Mouse (Mus musculus): ENCODE results near the gene Sipa1. TPM values are rescaled to one million over a fixed set of nuclear protein-coding genes. Genes with fewer than 3 reads are reported as not detected.

Sipa1 gene
- total and polyA plus RNA-seq, 3 experiments = 6.2 to 15.5 TPM; not detected in 1

DNA sequence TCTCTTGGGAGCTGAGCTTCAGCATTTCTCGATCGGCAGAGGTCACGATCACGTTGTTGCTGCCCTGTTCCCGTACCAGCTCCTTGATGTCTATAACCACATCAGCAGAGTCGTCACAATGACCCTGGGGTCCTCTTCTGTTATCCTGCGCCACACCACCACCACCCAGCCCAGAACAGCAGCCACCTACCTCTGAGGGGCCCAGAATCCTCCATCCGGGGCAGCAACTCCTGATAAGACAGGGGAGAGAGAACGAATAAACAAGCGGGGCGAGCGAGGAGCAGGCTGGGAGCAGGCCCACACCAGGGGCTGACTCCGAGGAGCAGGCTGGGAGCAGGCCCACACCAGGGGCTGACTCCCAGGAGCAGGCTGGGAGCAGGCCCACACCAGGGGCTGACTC, 22.9 kb upstream of the Sipa1 start:
- Histone ChIP-seq H3K9ac (ENCODE audit: control insufficient read depth, low read depth, low read length, poor library complexity, severe bottlenecking) (no peak overlapping the region), H3K4me1 (ENCODE audit: control insufficient read depth in 1 of 2, insufficient read depth in 2 of 2, low read length in 2 of 2) (peaks cover 2 to 15% of the 10 kb centered on the region in 2 experiments; a peak in 3 of 4 replicates), H3K4me3 (ENCODE audit: control insufficient read depth in 1 of 2, insufficient read depth in 1 of 2, low read depth in 2 of 2, low read length in 2 of 2) (no peak overlapping the region), H3K79me2 (ENCODE audit: control insufficient read depth, insufficient read depth, low read length, poor library complexity) (peaks cover 29% of the 10 kb centered on the region), H3K9me3 (replicated peaks; ENCODE audit: insufficient read depth, low read length) (no peaks in the 10 kb centered on the region), H3K27me3 (ENCODE audit: control insufficient read depth in 1 of 2, insufficient read depth in 2 of 2, low read length in 2 of 2) (no peaks in the 10 kb centered on the region), H3K27ac (ENCODE audit: control insufficient read depth, low read depth, low read length) (no peak overlapping the region), H3K36me3 (ENCODE audit: control insufficient read depth in 1 of 2, insufficient read depth in 2 of 2, low read length in 2 of 2) (peaks cover 2 to 5% of the 10 kb centered on the region in 2 experiments; a peak in 1 of 4 replicates)
- TF ChIP-seq CTCF (IDR thresholded peaks at IDR 0.05 in 2 of 3, conservative IDR thresholded peaks at IDR 0.05 in 1 of 3; ENCODE audit: control insufficient read depth in 1 of 3, insufficient read depth in 1 of 3, low read depth in 2 of 3, low read length in 3 of 3, poor library complexity in 1 of 3, severe bottlenecking in 1 of 3) (no peak), MYB (IDR thresholded peaks at IDR 0.05; ENCODE audit: low read depth, low read length) (no peak), EP300 (IDR thresholded peaks at IDR 0.05; ENCODE audit: low read depth in 1 of 2, low read length in 2 of 2) (no peak), BHLHE40 (IDR thresholded peaks at IDR 0.05; ENCODE audit: borderline replicate concordance, low read depth, low read length) (no peak), MAZ (IDR thresholded peaks at IDR 0.05; ENCODE audit: low read depth, low read length) (no peak)
- DNase-seq (ENCODE audit: low read depth, low spot score) = no peak

DNA sequence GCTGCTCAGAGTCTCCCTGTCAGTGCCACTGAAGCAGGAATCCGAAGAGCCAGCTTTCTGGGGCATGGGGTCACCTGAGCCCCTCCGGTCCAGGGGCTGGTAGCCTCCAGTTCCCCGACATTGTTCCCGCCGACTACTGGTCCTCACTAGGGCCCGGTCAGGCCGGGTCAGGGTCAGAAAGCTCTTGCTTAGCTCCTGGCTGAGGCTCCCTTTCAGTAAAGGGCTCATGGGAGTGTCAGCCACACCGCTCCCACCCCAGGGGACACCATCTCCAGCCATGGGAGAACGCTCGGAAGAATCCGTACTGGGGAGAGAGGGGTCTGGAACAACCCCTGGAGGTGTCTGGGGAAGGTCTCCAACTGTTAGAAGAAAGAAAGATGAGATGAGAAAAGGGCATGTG, 22.4 kb upstream of the Sipa1 start:
- Histone ChIP-seq H3K4me3 (ENCODE audit: control insufficient read depth in 1 of 2, insufficient read depth in 1 of 2, low read depth in 2 of 2, low read length in 2 of 2) (no peak overlapping the region), H3K27ac (ENCODE audit: control insufficient read depth, low read depth, low read length) (no peak overlapping the region), H3K36me3 (ENCODE audit: control insufficient read depth in 1 of 2, insufficient read depth in 2 of 2, low read length in 2 of 2) (peaks cover 2 to 3% of the 10 kb centered on the region in 2 experiments; a peak in 1 of 4 replicates)

DNA sequence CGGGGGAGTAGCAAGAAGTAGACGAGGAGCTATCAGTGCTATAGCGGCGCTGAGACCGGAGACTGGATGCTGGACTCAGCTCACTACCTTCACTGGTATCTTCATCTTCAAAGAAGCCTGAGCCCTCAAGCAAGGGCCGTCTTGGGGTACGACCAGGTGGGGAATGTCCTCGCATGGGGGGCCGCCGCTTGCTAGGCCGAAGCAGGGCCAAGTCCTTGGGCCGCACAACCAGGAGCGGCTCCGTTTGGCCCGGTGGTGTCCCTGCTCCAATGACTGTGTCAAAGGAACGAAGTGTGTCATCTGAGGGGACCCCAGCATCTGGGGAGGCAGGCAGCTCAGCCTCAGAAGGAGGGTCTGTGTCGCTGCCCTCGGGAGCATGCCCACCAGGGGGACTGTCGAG, 21.9 kb upstream of the Sipa1 start:
- no peak overlapping the region for H3K27ac ChIP-seq (ENCODE audit: control insufficient read depth, low read depth, low read length)

More for the DNA sequence above, 22.4 kb upstream of the Sipa1 start:
- no peak for TF ChIP-seq CHD1 (IDR thresholded peaks at IDR 0.05; ENCODE audit: low read depth, low read length)
- TF ChIP-seq CHD2 (IDR thresholded peaks at IDR 0.05; ENCODE audit: low read length) = no peak
- TF ChIP-seq POLR2A (IDR thresholded peaks at IDR 0.05; ENCODE audit: control insufficient read depth in 1 of 2, insufficient read depth in 1 of 2, low read depth in 1 of 2, low read length in 2 of 2, poor library complexity in 1 of 2) = no peak
- no peak for TF ChIP-seq JUND (IDR thresholded peaks at IDR 0.05; ENCODE audit: low read depth, low read length)
- no peak for TF ChIP-seq MAFK (IDR thresholded peaks at IDR 0.05; ENCODE audit: borderline replicate concordance, low read depth, low read length)
- no peak for TF ChIP-seq TAL1 (IDR thresholded peaks at IDR 0.05; ENCODE audit: low read length)
- no peak for TF ChIP-seq USF1 (IDR thresholded peaks at IDR 0.05; ENCODE audit: low read depth, low read length)
- no peak for TF ChIP-seq POLR2AphosphoS5 (IDR thresholded peaks at IDR 0.05; ENCODE audit: borderline replicate concordance, low read depth, low read length)
- TF ChIP-seq GATA1 (IDR thresholded peaks at IDR 0.05; ENCODE audit: low read depth, low read length) = no peak
- TF ChIP-seq MAX (IDR thresholded peaks at IDR 0.05; ENCODE audit: low read length) = no peak
- no peak for TF ChIP-seq ZC3H11A (IDR thresholded peaks at IDR 0.05; ENCODE audit: low read depth, low read length)
- TF ChIP-seq NRF1 (IDR thresholded peaks at IDR 0.05; ENCODE audit: insufficient read depth, low read depth, low read length, poor library complexity, severe bottlenecking) = no peak
- no peak for TF ChIP-seq TCF12 (IDR thresholded peaks at IDR 0.05; ENCODE audit: low read depth, low read length)
- TF ChIP-seq MXI1 (IDR thresholded peaks at IDR 0.05; ENCODE audit: low read depth, low read length) = no peak
- no peak for TF ChIP-seq BHLHE40 (IDR thresholded peaks at IDR 0.05; ENCODE audit: borderline replicate concordance, low read depth, low read length)
- no peak for TF ChIP-seq RAD21 (IDR thresholded peaks at IDR 0.05; ENCODE audit: low read depth, low read length)
- TF ChIP-seq E2F4 (IDR thresholded peaks at IDR 0.05; ENCODE audit: borderline replicate concordance, low read depth, low read length) = no peak
- no peak for TF ChIP-seq ETS1 (IDR thresholded peaks at IDR 0.05; ENCODE audit: low read depth, low read length)
- no peak for TF ChIP-seq POLR2AphosphoS2 (IDR thresholded peaks at IDR 0.05; ENCODE audit: low read length)
- TF ChIP-seq HCFC1 (IDR thresholded peaks at IDR 0.05; ENCODE audit: low read depth, low read length) = no peak
- no peak for DNase-seq (ENCODE audit: low read depth, low spot score)
- Histone ChIP-seq H3K79me2 (ENCODE audit: control insufficient read depth, insufficient read depth, low read length, poor library complexity) (peaks cover 24% of the 10 kb centered on the region), H3K27me3 (ENCODE audit: control insufficient read depth in 1 of 2, insufficient read depth in 2 of 2, low read length in 2 of 2) (no peaks in the 10 kb centered on the region), H3K9me3 (replicated peaks; ENCODE audit: insufficient read depth, low read length) (no peaks in the 10 kb centered on the region), H3K4me1 (ENCODE audit: control insufficient read depth in 1 of 2, insufficient read depth in 2 of 2, low read length in 2 of 2) (peaks cover 2 to 10% of the 10 kb centered on the region in 2 experiments; a peak in 3 of 4 replicates), H3K9ac (ENCODE audit: control insufficient read depth, low read depth, low read length, poor library complexity, severe bottlenecking) (no peak overlapping the region)

More for the DNA sequence above, 21.9 kb upstream of the Sipa1 start:
- Histone ChIP-seq H3K27me3 (ENCODE audit: control insufficient read depth in 1 of 2, insufficient read depth in 2 of 2, low read length in 2 of 2) (no peaks in the 10 kb centered on the region), H3K9me3 (replicated peaks; ENCODE audit: insufficient read depth, low read length) (no peaks in the 10 kb centered on the region), H3K4me1 (ENCODE audit: control insufficient read depth in 1 of 2, insufficient read depth in 2 of 2, low read length in 2 of 2) (peaks cover 2 to 6% of the 10 kb centered on the region in 2 experiments; a peak in 3 of 4 replicates), H3K79me2 (ENCODE audit: control insufficient read depth, insufficient read depth, low read length, poor library complexity) (peaks cover 19% of the 10 kb centered on the region), H3K4me3 (ENCODE audit: control insufficient read depth in 1 of 2, insufficient read depth in 1 of 2, low read depth in 2 of 2, low read length in 2 of 2) (no peak overlapping the region), H3K9ac (ENCODE audit: control insufficient read depth, low read depth, low read length, poor library complexity, severe bottlenecking) (no peak overlapping the region), H3K36me3 (ENCODE audit: control insufficient read depth in 1 of 2, insufficient read depth in 2 of 2, low read length in 2 of 2) (peaks cover 0 to 2% of the 10 kb centered on the region in 2 experiments; a peak in 2 of 4 replicates)
- no peak for DNase-seq (ENCODE audit: low read depth, low spot score)
- TF ChIP-seq MAX (IDR thresholded peaks at IDR 0.05; ENCODE audit: low read length) (no peak), GATA1 (IDR thresholded peaks at IDR 0.05; ENCODE audit: low read depth, low read length) (no peak), ZC3H11A (IDR thresholded peaks at IDR 0.05; ENCODE audit: low read depth, low read length) (no peak), BHLHE40 (IDR thresholded peaks at IDR 0.05; ENCODE audit: borderline replicate concordance, low read depth, low read length) (no peak), TAL1 (IDR thresholded peaks at IDR 0.05; ENCODE audit: low read length) (no peak), ELF1 (IDR thresholded peaks at IDR 0.05; ENCODE audit: low read depth, low read length) (no peak), MAZ (IDR thresholded peaks at IDR 0.05; ENCODE audit: low read depth, low read length) (no peak), USF1 (IDR thresholded peaks at IDR 0.05; ENCODE audit: low read depth, low read length) (no peak), SMC3 (IDR thresholded peaks at IDR 0.05; ENCODE audit: low read depth, low read length) (no peak), ZMIZ1 (IDR thresholded peaks at IDR 0.05; ENCODE audit: low read depth, low read length) (no peak), TCF12 (IDR thresholded peaks at IDR 0.05; ENCODE audit: low read depth, low read length) (no peak), MYC (IDR thresholded peaks at IDR 0.05; ENCODE audit: low read depth, low read length) (no peak), USF2 (IDR thresholded peaks at IDR 0.05; ENCODE audit: borderline replicate concordance in 1 of 2, insufficient read depth in 1 of 2, low read depth in 1 of 2, low read length in 2 of 2) (no peak), MYB (IDR thresholded peaks at IDR 0.05; ENCODE audit: low read depth, low read length) (no peak), UBTF (IDR thresholded peaks at IDR 0.05; ENCODE audit: borderline replicate concordance, insufficient read depth, low read depth, low read length) (no peak), NELFE (IDR thresholded peaks at IDR 0.05; ENCODE audit: low read depth, low read length) (no peak)

Data from MEL (cell line).